Mouse (Mus musculus): ENCODE measurements at regions not wholly inside any gene's neighbourhood (a gene's known extent, or its start where the extent isn't known, plus 50 kb on each side); places are given as distances from the start of the nearest gene placed in this dataset.

GRCm38 (mm10) chr12:17481687-17482086 is 62.9 kb upstream of the Odc1 start:
- no peak for DNase-seq (ENCODE audit: low read depth)
- TF ChIP-seq POLR2A (IDR thresholded peaks at IDR 0.05; ENCODE audit: borderline replicate concordance, extremely low read depth, insufficient read depth, insufficient read length, poor library complexity, severe bottlenecking) (no peak), CTCF (IDR thresholded peaks at IDR 0.05; ENCODE audit: borderline replicate concordance, extremely low read depth, insufficient read depth, insufficient read length) (no peak)

- no peak for DNase-seq (ENCODE audit: low read depth)
- TF ChIP-seq POLR2A (IDR thresholded peaks at IDR 0.05; ENCODE audit: borderline replicate concordance, extremely low read depth, insufficient read depth, insufficient read length, poor library complexity, severe bottlenecking) (no peak), CTCF (IDR thresholded peaks at IDR 0.05; ENCODE audit: borderline replicate concordance, extremely low read depth, insufficient read depth, insufficient read length) (no peak)
Measured at GRCm38 (mm10) chr12:17482196-17482595, 62.4 kb upstream of the Odc1 start.

GRCm38 (mm10) chr12:17484448-17484847 is 60.1 kb upstream of the Odc1 start:
- DNase-seq (ENCODE audit: low read depth) = no peak
- no peak for TF ChIP-seq POLR2A (IDR thresholded peaks at IDR 0.05; ENCODE audit: borderline replicate concordance, extremely low read depth, insufficient read depth, insufficient read length, poor library complexity, severe bottlenecking)
- no peak for TF ChIP-seq CTCF (IDR thresholded peaks at IDR 0.05; ENCODE audit: borderline replicate concordance, extremely low read depth, insufficient read depth, insufficient read length)

- TF ChIP-seq POLR2A (IDR thresholded peaks at IDR 0.05; ENCODE audit: borderline replicate concordance, extremely low read depth, insufficient read depth, insufficient read length, poor library complexity, severe bottlenecking) = no peak
- TF ChIP-seq CTCF (IDR thresholded peaks at IDR 0.05; ENCODE audit: borderline replicate concordance, extremely low read depth, insufficient read depth, insufficient read length) = no peak
- peak; percentile 86 for DNase-seq (ENCODE audit: low read depth)
Measured at GRCm38 (mm10) chr12:17486062-17486770, 58.4 kb upstream of the Odc1 start.

- TF ChIP-seq CTCF (IDR thresholded peaks at IDR 0.05; ENCODE audit: borderline replicate concordance, extremely low read depth, insufficient read depth, insufficient read length) = no peak
- TF ChIP-seq POLR2A (IDR thresholded peaks at IDR 0.05; ENCODE audit: borderline replicate concordance, extremely low read depth, insufficient read depth, insufficient read length, poor library complexity, severe bottlenecking) = no peak
- DNase-seq (ENCODE audit: low read depth) = peak; percentile 28
Measured at GRCm38 (mm10) chr12:17487336-17487735, 57.3 kb upstream of the Odc1 start.

GRCm38 (mm10) chr12:17488203-17488602 is 56.4 kb upstream of the Odc1 start:
- no peak for TF ChIP-seq CTCF (IDR thresholded peaks at IDR 0.05; ENCODE audit: borderline replicate concordance, extremely low read depth, insufficient read depth, insufficient read length)
- TF ChIP-seq POLR2A (IDR thresholded peaks at IDR 0.05; ENCODE audit: borderline replicate concordance, extremely low read depth, insufficient read depth, insufficient read length, poor library complexity, severe bottlenecking) = no peak

GRCm38 (mm10) chr12:17489971-17490370 is 54.6 kb upstream of the Odc1 start:
- TF ChIP-seq CTCF (IDR thresholded peaks at IDR 0.05; ENCODE audit: borderline replicate concordance, extremely low read depth, insufficient read depth, insufficient read length) (no peak), POLR2A (IDR thresholded peaks at IDR 0.05; ENCODE audit: borderline replicate concordance, extremely low read depth, insufficient read depth, insufficient read length, poor library complexity, severe bottlenecking) (no peak)
- no peak for DNase-seq (ENCODE audit: low read depth)

More at GRCm38 (mm10) chr12:17488203-17488602, 56.4 kb upstream of the Odc1 start:
- no peak for DNase-seq (ENCODE audit: low read depth)

- TF ChIP-seq CTCF (IDR thresholded peaks at IDR 0.05; ENCODE audit: borderline replicate concordance, extremely low read depth, insufficient read depth, insufficient read length) (no peak), POLR2A (IDR thresholded peaks at IDR 0.05; ENCODE audit: borderline replicate concordance, extremely low read depth, insufficient read depth, insufficient read length, poor library complexity, severe bottlenecking) (no peak)
- DNase-seq (ENCODE audit: low read depth) = no peak
Measured at GRCm38 (mm10) chr12:17492574-17492973, 52.0 kb upstream of the Odc1 start.

- no peak for DNase-seq (ENCODE audit: low read depth)
- TF ChIP-seq POLR2A (IDR thresholded peaks at IDR 0.05; ENCODE audit: borderline replicate concordance, extremely low read depth, insufficient read depth, insufficient read length, poor library complexity, severe bottlenecking) = no peak
- no peak for TF ChIP-seq CTCF (IDR thresholded peaks at IDR 0.05; ENCODE audit: borderline replicate concordance, extremely low read depth, insufficient read depth, insufficient read length)
Measured at GRCm38 (mm10) chr12:17493053-17493452, 51.5 kb upstream of the Odc1 start.

GRCm38 (mm10) chr12:17493810-17494209 is 50.8 kb upstream of the Odc1 start:
- TF ChIP-seq CTCF (IDR thresholded peaks at IDR 0.05; ENCODE audit: borderline replicate concordance, extremely low read depth, insufficient read depth, insufficient read length) (no peak), POLR2A (IDR thresholded peaks at IDR 0.05; ENCODE audit: borderline replicate concordance, extremely low read depth, insufficient read depth, insufficient read length, poor library complexity, severe bottlenecking) (no peak)
- no peak for DNase-seq (ENCODE audit: low read depth)

All from brain, embryonic 14.5 days (tissue).